Mouse (Mus musculus): ENCODE data around the gene Cyp2f2. TPM values are rescaled to one million over a fixed set of nuclear protein-coding genes. Genes with fewer than 3 reads are reported as not detected.

The Cyp2f2 gene
- polyA plus RNA-seq (2012; ENCODE audit: insufficient read depth, low replicate concordance): not detected in 2 replicates

DNA sequence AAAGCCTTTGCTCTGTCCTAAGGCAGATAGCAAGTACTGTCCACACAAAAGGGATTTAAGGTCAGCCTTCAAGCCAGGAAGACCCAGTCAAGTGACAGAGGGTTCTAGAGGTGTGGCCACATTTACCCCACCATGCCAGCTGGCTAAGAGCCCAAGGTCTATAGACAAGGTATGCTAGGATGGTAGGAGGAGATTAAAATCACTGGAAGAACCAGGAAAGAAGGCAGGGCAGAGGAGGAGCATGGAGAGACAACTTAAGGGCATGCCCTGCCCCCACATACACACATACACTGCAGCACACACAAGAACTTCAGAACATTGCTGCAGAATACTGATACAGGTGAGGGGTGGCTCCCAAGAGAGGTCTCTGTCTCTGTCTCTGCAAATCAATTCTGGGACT lies at the start of gene Cyp2f2:
TSS of gene Cyp2f2 (plus strand) at position 234 of the 400 bp plus-strand sequence.
- H3K36me3 ChIP-seq (replicated peaks; ENCODE audit: low read length): no peaks in the 10 kb centered on the region
- no peaks in the 10 kb centered on the region for H3K4me1 ChIP-seq
- peaks cover 2% of the 10 kb centered on the region for H3K27me3 ChIP-seq (replicated peaks)
- H3K4me3 ChIP-seq (replicated peaks): no peak within 1 kb of the TSS
- no peaks in the 10 kb centered on the region for H3K9me3 ChIP-seq
- TF ChIP-seq GATA1 (IDR thresholded peaks at IDR 0.05; ENCODE audit: borderline replicate concordance, low read length) (no peak), FLI1 (IDR thresholded peaks at IDR 0.05; ENCODE audit: low read length) (no peak)

DNA sequence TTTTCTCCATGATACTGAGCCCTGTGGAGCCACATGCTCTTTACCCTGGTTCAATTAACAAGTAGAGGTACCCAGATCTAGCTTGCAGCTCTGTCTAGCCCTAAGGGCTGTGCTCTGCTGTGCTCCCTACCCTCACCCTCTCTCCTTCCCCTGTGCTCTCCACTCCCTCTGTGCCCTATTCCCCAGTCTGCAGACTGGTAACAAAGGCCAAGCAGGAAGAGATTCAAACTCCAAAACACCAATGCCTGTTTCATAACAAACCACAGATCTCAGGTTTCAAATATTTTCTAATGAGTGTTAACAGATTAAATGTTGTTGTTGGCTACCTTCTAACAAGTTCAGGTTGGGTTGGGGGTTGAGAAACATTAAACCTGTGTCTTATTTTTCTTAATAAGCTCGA lies 41.1 kb upstream of the Cyp2f2 start:
- Histone ChIP-seq H3K4me3 (replicated peaks) (no peak overlapping the region), H3K36me3 (replicated peaks; ENCODE audit: low read length) (no peaks in the 10 kb centered on the region), H3K9me3 (no peaks in the 10 kb centered on the region), H3K4me1 (no peaks in the 10 kb centered on the region), H3K27me3 (replicated peaks) (no peaks in the 10 kb centered on the region)
- TF ChIP-seq FLI1 (IDR thresholded peaks at IDR 0.05; ENCODE audit: low read length) (no peak), GATA1 (IDR thresholded peaks at IDR 0.05; ENCODE audit: borderline replicate concordance, low read length) (no peak)

DNA sequence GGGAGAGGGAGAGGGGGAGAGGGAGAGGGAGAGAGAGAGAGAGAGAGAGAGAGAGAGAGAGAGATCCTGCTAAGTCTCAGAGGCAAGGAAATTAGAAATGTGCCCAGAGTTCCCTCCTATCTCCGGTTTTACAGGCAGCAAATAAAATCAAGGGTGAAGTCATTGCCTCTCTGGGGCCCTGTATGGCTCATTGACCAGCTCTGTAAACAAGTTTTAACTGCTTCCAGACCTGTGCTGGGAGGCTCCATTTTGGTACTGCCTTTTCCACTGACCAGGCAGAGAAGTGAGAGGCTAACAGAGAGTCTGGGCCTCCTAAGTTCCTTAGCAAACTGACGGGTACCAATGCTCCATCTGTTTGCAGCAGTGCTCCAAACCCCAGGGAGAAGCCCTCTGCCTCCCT lies 38.1 kb upstream of the Cyp2f2 start:
- no peaks in the 10 kb centered on the region for H3K27me3 ChIP-seq (replicated peaks)
- no peaks in the 10 kb centered on the region for H3K4me1 ChIP-seq
- H3K4me3 ChIP-seq (replicated peaks): no peak overlapping the region
- H3K36me3 ChIP-seq (replicated peaks; ENCODE audit: low read length): no peaks in the 10 kb centered on the region
- no peaks in the 10 kb centered on the region for H3K9me3 ChIP-seq
- TF ChIP-seq FLI1 (IDR thresholded peaks at IDR 0.05; ENCODE audit: low read length): no peak
- no peak for TF ChIP-seq GATA1 (IDR thresholded peaks at IDR 0.05; ENCODE audit: borderline replicate concordance, low read length)

DNA sequence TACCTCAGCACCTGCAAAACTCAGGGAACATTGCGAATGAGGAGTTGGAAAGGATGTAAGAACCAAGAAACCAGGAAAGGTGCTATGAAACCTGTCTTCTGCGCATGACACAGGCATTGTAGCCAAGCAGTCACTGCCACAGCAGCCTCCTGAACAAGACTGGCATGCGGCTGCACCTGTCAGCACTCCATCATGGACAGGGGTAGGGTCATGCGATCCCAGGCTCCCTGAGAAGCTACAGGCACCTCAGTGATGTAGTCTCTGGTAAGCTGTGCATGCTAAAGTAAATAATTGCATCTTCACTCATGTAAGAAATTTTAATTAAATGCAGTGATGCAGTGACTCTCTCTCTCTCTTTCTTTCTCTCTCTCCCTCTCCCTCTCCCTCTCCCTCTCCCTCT lies 28.7 kb upstream of the Cyp2f2 start:
- Histone ChIP-seq H3K9me3 (no peaks in the 10 kb centered on the region), H3K4me3 (replicated peaks) (no peak overlapping the region), H3K27me3 (replicated peaks) (no peaks in the 10 kb centered on the region), H3K4me1 (no peaks in the 10 kb centered on the region), H3K36me3 (replicated peaks; ENCODE audit: low read length) (no peaks in the 10 kb centered on the region)
- TF ChIP-seq FLI1 (IDR thresholded peaks at IDR 0.05; ENCODE audit: low read length): no peak
- TF ChIP-seq GATA1 (IDR thresholded peaks at IDR 0.05; ENCODE audit: borderline replicate concordance, low read length): no peak

DNA sequence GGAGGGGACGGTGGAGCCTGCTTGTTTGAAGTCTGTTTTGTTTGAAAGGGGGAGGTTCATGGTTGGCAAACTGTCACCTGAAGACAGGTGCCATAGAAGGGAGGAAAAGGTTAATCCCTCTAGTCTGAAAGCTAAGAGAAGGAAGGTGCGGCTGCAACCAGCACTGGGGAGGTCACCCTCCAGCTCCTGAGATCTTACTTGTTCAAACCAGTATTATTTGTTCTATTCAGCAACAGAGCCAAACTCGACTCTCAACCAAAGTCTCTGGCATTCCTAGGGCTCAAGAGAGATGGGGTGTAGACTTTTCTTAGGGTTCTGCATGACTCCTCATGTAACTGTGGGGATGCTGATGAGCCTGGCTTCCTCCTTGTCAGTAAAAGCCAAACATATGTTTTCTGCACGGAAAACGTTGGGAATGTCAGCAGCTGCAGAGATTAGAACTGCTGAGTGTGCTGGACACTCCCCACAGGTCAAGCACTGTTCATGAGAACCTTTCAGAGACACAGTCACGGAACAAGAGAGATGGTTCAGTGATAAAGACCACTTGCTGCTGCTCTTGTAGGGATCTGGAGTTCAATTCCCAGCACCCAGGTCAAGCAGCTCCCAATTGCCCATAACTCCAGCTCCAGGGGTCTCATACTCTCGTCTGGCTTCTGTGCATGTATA lies 27.5 kb upstream of the Cyp2f2 start:
- no peaks in the 10 kb centered on the region for H3K27me3 ChIP-seq (replicated peaks)
- TF ChIP-seq FLI1 (IDR thresholded peaks at IDR 0.05; ENCODE audit: low read length) (no peak), GATA1 (IDR thresholded peaks at IDR 0.05; ENCODE audit: borderline replicate concordance, low read length) (no peak)

DNA sequence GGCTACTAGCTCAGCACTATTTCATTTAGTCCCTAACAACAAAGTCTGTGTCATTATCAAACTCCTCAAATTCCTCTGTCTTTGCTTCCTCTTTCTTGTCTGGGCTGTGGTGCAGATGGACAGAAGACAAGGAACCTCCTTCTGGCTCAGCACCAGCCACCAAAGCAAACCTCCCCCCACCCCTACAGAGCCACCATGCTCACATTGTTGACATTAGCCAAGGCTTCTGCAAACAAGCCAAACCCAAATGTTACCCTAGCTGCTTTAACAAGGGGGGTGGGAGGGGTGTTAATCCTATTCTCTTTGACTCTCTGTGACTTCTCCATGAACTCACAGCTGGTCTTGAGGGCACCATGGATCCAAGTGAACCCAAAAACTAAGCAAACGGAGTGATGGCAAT lies 26.8 kb upstream of the Cyp2f2 start:
- Histone ChIP-seq H3K9me3 (no peaks in the 10 kb centered on the region), H3K36me3 (replicated peaks; ENCODE audit: low read length) (no peaks in the 10 kb centered on the region), H3K27me3 (replicated peaks) (no peaks in the 10 kb centered on the region), H3K4me1 (no peaks in the 10 kb centered on the region), H3K4me3 (replicated peaks) (no peak overlapping the region)
- TF ChIP-seq GATA1 (IDR thresholded peaks at IDR 0.05; ENCODE audit: borderline replicate concordance, low read length) (no peak), FLI1 (IDR thresholded peaks at IDR 0.05; ENCODE audit: low read length) (no peak)

More for the DNA sequence above, 27.5 kb upstream of the Cyp2f2 start:
- no peaks in the 10 kb centered on the region for H3K36me3 ChIP-seq (replicated peaks; ENCODE audit: low read length)
- no peaks in the 10 kb centered on the region for H3K4me1 ChIP-seq
- H3K9me3 ChIP-seq: no peaks in the 10 kb centered on the region
- H3K4me3 ChIP-seq (replicated peaks): no peak overlapping the region

DNA sequence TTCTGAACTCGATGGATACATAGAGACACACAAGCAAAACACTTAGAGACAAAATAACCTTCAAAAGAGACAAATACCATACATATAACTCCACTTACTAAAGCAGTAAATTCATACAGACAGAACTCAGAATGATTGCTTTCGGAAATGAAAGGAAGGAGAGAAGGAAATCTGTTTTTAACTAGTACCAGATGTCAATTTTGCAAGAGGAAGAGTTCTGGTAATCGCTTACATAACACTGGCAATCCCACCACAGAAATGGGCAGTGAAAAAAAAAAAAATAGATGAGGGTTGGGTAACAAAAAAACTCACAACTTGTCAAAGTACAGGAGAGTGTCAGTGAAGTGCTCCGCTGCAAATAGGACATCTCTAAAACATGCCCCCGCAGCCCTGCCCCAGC lies 14.8 kb upstream of the Cyp2f2 start:
- Histone ChIP-seq H3K36me3 (replicated peaks; ENCODE audit: low read length) (no peaks in the 10 kb centered on the region), H3K4me1 (no peaks in the 10 kb centered on the region), H3K4me3 (replicated peaks) (no peak overlapping the region), H3K27me3 (replicated peaks) (no peaks in the 10 kb centered on the region), H3K9me3 (peaks cover 7% of the 10 kb centered on the region)
- TF ChIP-seq GATA1 (IDR thresholded peaks at IDR 0.05; ENCODE audit: borderline replicate concordance, low read length) (no peak), FLI1 (IDR thresholded peaks at IDR 0.05; ENCODE audit: low read length) (no peak)

DNA sequence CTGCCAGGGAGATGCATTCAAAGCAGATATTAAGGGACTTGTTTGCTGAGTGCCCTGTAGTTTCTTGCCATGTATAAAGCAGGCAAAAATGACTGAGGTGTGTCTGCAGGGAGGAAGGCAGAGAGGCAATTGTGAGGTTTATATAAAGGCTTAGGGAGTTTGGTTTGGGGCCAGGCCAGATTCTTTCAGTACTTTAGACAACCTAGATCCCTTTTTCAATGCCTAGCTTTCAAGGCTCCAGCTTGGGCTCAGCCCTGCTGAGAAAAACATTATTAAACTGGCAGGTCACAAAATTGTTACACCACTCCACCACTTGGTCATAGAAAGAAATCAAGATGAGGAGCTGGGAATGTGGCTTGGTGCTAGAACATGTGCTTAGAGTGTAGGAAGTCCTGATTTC lies 9.4 kb upstream of the Cyp2f2 start:
- no peaks in the 10 kb centered on the region for H3K4me1 ChIP-seq
- peaks cover 7% of the 10 kb centered on the region for H3K9me3 ChIP-seq
- no peaks in the 10 kb centered on the region for H3K36me3 ChIP-seq (replicated peaks; ENCODE audit: low read length)
- TF ChIP-seq FLI1 (IDR thresholded peaks at IDR 0.05; ENCODE audit: low read length) (no peak), GATA1 (IDR thresholded peaks at IDR 0.05; ENCODE audit: borderline replicate concordance, low read length) (no peak)
- H3K27me3 ChIP-seq (replicated peaks): no peaks in the 10 kb centered on the region
- no peak overlapping the region for H3K4me3 ChIP-seq (replicated peaks)

DNA sequence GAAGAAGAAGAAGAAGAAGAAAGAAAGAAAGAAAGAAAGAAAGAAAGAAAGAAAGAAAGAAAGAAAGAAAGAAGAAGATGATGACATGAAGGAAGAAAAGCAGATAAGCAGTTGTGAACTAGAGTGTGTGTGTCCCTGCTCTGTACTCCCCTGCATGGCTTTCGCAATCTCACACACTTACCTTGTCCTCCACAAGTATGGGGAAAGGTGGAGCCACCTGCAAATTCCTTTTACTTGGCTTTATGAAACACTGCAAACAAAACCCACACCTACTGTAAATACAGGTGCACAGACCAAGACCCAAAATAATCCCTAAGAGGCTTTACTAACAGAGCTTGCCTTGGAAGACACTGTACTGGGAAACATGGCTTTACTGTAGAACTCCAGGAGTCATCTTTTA lies 8.7 kb upstream of the Cyp2f2 start:
- peaks cover 7% of the 10 kb centered on the region for H3K9me3 ChIP-seq
- H3K36me3 ChIP-seq (replicated peaks; ENCODE audit: low read length): no peaks in the 10 kb centered on the region
- H3K4me3 ChIP-seq (replicated peaks): no peak overlapping the region
- no peaks in the 10 kb centered on the region for H3K4me1 ChIP-seq
- TF ChIP-seq FLI1 (IDR thresholded peaks at IDR 0.05; ENCODE audit: low read length): no peak
- no peak for TF ChIP-seq GATA1 (IDR thresholded peaks at IDR 0.05; ENCODE audit: borderline replicate concordance, low read length)
- H3K27me3 ChIP-seq (replicated peaks): no peaks in the 10 kb centered on the region

DNA sequence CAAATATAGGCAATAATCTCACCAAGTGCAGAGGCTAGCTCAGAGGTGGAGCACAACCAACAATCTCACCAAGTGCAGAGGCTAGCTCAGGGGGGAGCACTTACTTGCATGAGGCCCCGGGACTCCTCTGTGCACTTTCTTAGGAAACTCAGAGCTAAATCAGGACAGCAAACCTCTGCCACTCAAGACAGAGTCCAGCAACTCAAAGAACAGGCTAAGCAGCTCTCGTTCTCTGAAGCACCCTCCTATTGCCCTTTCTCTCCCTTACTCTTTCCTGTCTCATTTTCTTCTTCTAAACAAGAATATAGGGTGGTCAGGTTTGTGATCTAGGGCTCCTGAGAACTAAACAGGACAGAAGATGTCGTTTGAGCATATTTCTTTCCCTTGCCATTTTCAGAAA lies 7.7 kb upstream of the Cyp2f2 start:
- H3K4me3 ChIP-seq (replicated peaks): no peak overlapping the region

More for the DNA sequence above, 7.7 kb upstream of the Cyp2f2 start:
- H3K9me3 ChIP-seq: peaks cover 7% of the 10 kb centered on the region
- no peaks in the 10 kb centered on the region for H3K36me3 ChIP-seq (replicated peaks; ENCODE audit: low read length)
- no peaks in the 10 kb centered on the region for H3K27me3 ChIP-seq (replicated peaks)
- no peaks in the 10 kb centered on the region for H3K4me1 ChIP-seq
- TF ChIP-seq FLI1 (IDR thresholded peaks at IDR 0.05; ENCODE audit: low read length): no peak
- no peak for TF ChIP-seq GATA1 (IDR thresholded peaks at IDR 0.05; ENCODE audit: borderline replicate concordance, low read length)

Data from megakaryocyte, embryonic 14.5 days (primary cell).